Mouse (Mus musculus) heart, adult 2 months (tissue): Measurements from ENCODE around the gene Mettl5.

Experiments used
- CTCF ChIP-seq: fragments of 200-600 bp; IDR thresholded peaks from 2 replicates; pipeline ENCODE4 v1.8.1; 2022; ENCODE audit warnings: antibody characterized with exemption, mild to moderate bottlenecking, moderate library complexity
- EP300 ChIP-seq: fragments of 200-500 bp; IDR thresholded peaks from 2 replicates; pipeline ENCODE4 v1.6.1; 2011; ENCODE audit warnings: low read depth, low read length, control low read depth; ENCODE audit not compliant: insufficient read depth
- POLR2A ChIP-seq: fragments of 200-500 bp; IDR thresholded peaks from 2 replicates; pipeline ENCODE4 v1.6.1; 2011; ENCODE audit warnings: mild to moderate bottlenecking, low read depth, low read length, control low read depth; ENCODE audit not compliant: insufficient read depth

- TF ChIP-seq POLR2A, result no peak
- no peak for TF ChIP-seq CTCF
- TF ChIP-seq EP300, result no peak
Observed at GRCm38 (mm10) chr2:69838707-69839106, 46.7 kb downstream of the Mettl5 start.
